9 mouse cellular contexts compared by ENCODE assay signal in genomic region chr2:103662121-103662520, GRCm38 (mm10).
A peak's percentile ranks its signal among the peaks of the same experiment; 100 is the strongest.
DNase-seq lines count a peak whose midpoint lies in the region; ATAC-seq lines count a peak whose summit lies in the region.
"Had no signal": no experiment of that assay in that cellular context is flagged by ENCODE, and none has a peak within 500 bp of the region (broad histone marks: within the 10 kb centered on the region; RNA-seq: fewer than 3 reads in every experiment).

No protein-coding gene starts in this region.

- no peak overlapping the region for H3K4me2 ChIP-seq in forebrain, embryonic 12.5 days
- H3K4me2 ChIP-seq: neural tube, embryonic 13.5 days had no signal

- H3K4me3 ChIP-seq in forebrain, embryonic 10.5 days, result no peak overlapping the region
- no peak overlapping the region for H3K4me3 ChIP-seq in forebrain, embryonic 12.5 days (replicated peaks)
- H3K4me3 ChIP-seq in heart, embryonic 10.5 days, result no peak overlapping the region; the same call in 1 of the 2 replicates
- no peak overlapping the region for H3K4me3 ChIP-seq in macrophage (ENCODE audit: inconsistent target)
- H3K4me3 ChIP-seq: neural tube, embryonic 13.5 days had no signal

- H3K9me3 ChIP-seq in forebrain, embryonic 10.5 days, result no peaks in the 10 kb centered on the region
- H3K9me3 ChIP-seq in forebrain, embryonic 12.5 days, result no peaks in the 10 kb centered on the region
- no peaks in the 10 kb centered on the region for H3K9me3 ChIP-seq in heart, embryonic 10.5 days
- H3K9me3 ChIP-seq: neural tube, embryonic 13.5 days had no signal

- no peaks in the 10 kb centered on the region for H3K36me3 ChIP-seq in forebrain, embryonic 10.5 days (replicated peaks)
- H3K36me3 ChIP-seq in forebrain, embryonic 12.5 days (replicated peaks), result no peaks in the 10 kb centered on the region
- H3K36me3 ChIP-seq in heart, embryonic 10.5 days, result no peaks in the 10 kb centered on the region
- no peaks in the 10 kb centered on the region for H3K36me3 ChIP-seq in macrophage (ENCODE audit: inconsistent target)
- H3K36me3 ChIP-seq: neural tube, embryonic 13.5 days had no signal

- H3K79me2 ChIP-seq in macrophage (ENCODE audit: inconsistent target), result no peaks in the 10 kb centered on the region

- WGBS in forebrain, embryonic 10.5 days, result 60% methylated on average over 4 of the region's 4 CpGs
- 61% methylated on average over 4 of the region's 4 CpGs for WGBS in forebrain, embryonic 12.5 days
- 32% methylated on average over 4 of the region's 4 CpGs for WGBS in heart, embryonic 10.5 days
- WGBS in macrophage (ENCODE audit: missing documents), result 55% methylated on average over 4 of the region's 4 CpGs

- H3K27me3 ChIP-seq in forebrain, embryonic 10.5 days (ENCODE audit: poor library complexity, severe bottlenecking), result peaks cover 16% of the 10 kb centered on the region; the same call in 1 of the 2 replicates
- no peaks in the 10 kb centered on the region; the same call in 1 of the 2 replicates for H3K27me3 ChIP-seq in forebrain, embryonic 12.5 days
- no peaks in the 10 kb centered on the region for H3K27me3 ChIP-seq in heart, embryonic 10.5 days (ENCODE audit: insufficient read depth, poor library complexity, severe bottlenecking)
- H3K27me3 ChIP-seq: neural tube, embryonic 13.5 days had no signal

- peak overlapping the region; percentile 31; the same call in 1 of the 2 replicates for H3K27ac ChIP-seq in forebrain, embryonic 10.5 days
- H3K27ac ChIP-seq in forebrain, embryonic 12.5 days, result no peak overlapping the region
- peak overlapping the region; percentile 66; the same call in 1 of the 2 replicates for H3K27ac ChIP-seq in heart, embryonic 10.5 days
- H3K27ac ChIP-seq in macrophage, result peak overlapping the region; percentile 28; the same call in 1 of the 2 replicates
- H3K27ac ChIP-seq: neural tube, embryonic 13.5 days had no signal

- no peak overlapping the region for H3K9ac ChIP-seq in forebrain, embryonic 12.5 days
- H3K9ac ChIP-seq: neural tube, embryonic 13.5 days had no signal

- H3K4me1 ChIP-seq in forebrain, embryonic 10.5 days, result peaks cover 40% of the 10 kb centered on the region
- peaks cover 27% of the 10 kb centered on the region for H3K4me1 ChIP-seq in forebrain, embryonic 12.5 days
- H3K4me1 ChIP-seq in heart, embryonic 10.5 days, result peaks cover 69% of the 10 kb centered on the region

- no peak for DNase-seq in forebrain, embryonic 10.5 days (ENCODE audit: extremely low spot score, low spot score)
- peak; percentile 98 for DNase-seq in 3T3-L1 (ENCODE audit: low read depth, low spot score)
- DNase-seq in adrenal gland, postnatal 36 days, result peak; percentile 69 to 75
- peak; percentile 87 for DNase-seq in heart, embryonic 10.5 days (ENCODE audit: low spot score)
- no peak for DNase-seq in embryo, embryonic 11 days
- DNase-seq in ovary, postnatal 10 days (ENCODE audit: low spot score), result no peak

- no peak for ATAC-seq in forebrain, embryonic 12.5 days (ENCODE audit: low FRiP score)

Comparison
In these comparisons a context has a peak if more than half of its experiments do, and no peak if none do; other contexts are left out.
1. DNase-seq: peak in 3T3-L1 (single experiment), adrenal gland, postnatal 36 days (2 of 2) and heart, embryonic 10.5 days (single experiment); none in forebrain, embryonic 10.5 days (single experiment), embryo, embryonic 11 days (single experiment) and ovary, postnatal 10 days (single experiment).